Mouse (Mus musculus) heart, adult 9 months (tissue): ENCODE measurements at regions not wholly inside any gene's neighbourhood (a gene's known extent, or its start where the extent isn't known, plus 50 kb on each side); places are given as distances from the start of the nearest gene placed in this dataset.
"Not testable (repeated sequence)": the region's sequence is repeated elsewhere in the genome, so short reads cannot be mapped to it uniquely, and the experiment has no call there.

Source experiments
- DNase-seq, 2 experiments: peaks; one replicate each; pipeline ENCODE4 v3.0.0; 2022; ENCODE audit warnings: low spot score in 2 of 2

- no peak for DNase-seq
These were observed 619.8 kb downstream of the Anxa1 start for GRCm38 (mm10) chr19:19770990-19771389.

GRCm38 (mm10) chr19:19750069-19750599 lies 639.1 kb upstream of the Rorb start:
- not testable (repeated sequence) for DNase-seq

- no peak for DNase-seq
These were observed 637.0 kb upstream of the Rorb start for GRCm38 (mm10) chr19:19747821-19748488.

DNA sequence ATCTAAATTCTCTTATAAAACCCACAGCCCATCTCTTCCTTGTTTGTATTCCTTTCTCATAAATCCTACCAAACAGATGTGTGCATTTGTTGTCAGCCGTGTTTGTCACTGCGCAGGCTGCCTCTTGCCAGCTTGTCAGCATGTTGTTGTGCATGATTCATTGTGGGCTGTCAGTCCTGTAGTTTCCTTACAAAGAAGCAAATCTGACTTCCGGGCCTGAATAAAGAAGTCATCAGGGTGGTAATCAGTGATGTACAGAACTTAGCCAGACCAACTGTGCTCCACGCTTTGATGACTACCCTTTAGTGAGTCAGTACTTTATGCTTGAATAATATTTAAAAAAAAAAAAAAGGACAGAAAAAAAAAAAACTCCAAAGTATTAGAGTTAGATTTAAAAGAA lies 608.9 kb upstream of the Rorb start:
- no peak for DNase-seq
